Mouse (Mus musculus) ES-E14 (cell line): ENCODE measurements around the gene Hdac4.

Source experiments
- CHD2 ChIP-seq: IDR thresholded peaks from 2 replicates; pipeline ENCODE4 v1.6.1; 2014; ENCODE audit warnings: mild to moderate bottlenecking, low read depth, low read length, inconsistent platforms
- HCFC1 ChIP-seq: IDR thresholded peaks from 2 replicates; pipeline ENCODE4 v1.6.1; 2012; ENCODE audit warnings: low read length, inconsistent platforms, borderline replicate concordance; ENCODE audit not compliant: insufficient read depth
- MAFK ChIP-seq: IDR thresholded peaks from 2 replicates; pipeline ENCODE4 v1.6.1; 2014; ENCODE audit warnings: mild to moderate bottlenecking, low read depth, low read length, inconsistent platforms; ENCODE audit not compliant: insufficient read depth
- ZC3H11A ChIP-seq: IDR thresholded peaks from 2 replicates; pipeline ENCODE4 v1.6.1; 2012; ENCODE audit warnings: low read depth, mild to moderate bottlenecking, inconsistent platforms, low read length, borderline replicate concordance
- ZNF384 ChIP-seq: IDR thresholded peaks from 2 replicates; pipeline ENCODE4 v1.6.1; 2012; ENCODE audit warnings: low read depth, low read length, inconsistent platforms

- no peak for TF ChIP-seq ZC3H11A
- no peak for TF ChIP-seq ZNF384
- TF ChIP-seq CHD2: no peak
- no peak for TF ChIP-seq MAFK
- no peak for TF ChIP-seq HCFC1
These were observed 82.1 kb downstream of the Hdac4 start for GRCm38 (mm10) chr1:92113243-92114009.
